Mouse (Mus musculus) embryonic stem cell, embryonic (primary cell): ENCODE data around the gene Fkbp1a.

ENCODE experiments used
- CTCF ChIA-PET, 4 experiments: fragments of 300-600 bp in 2 of 4; fragments of 350-600 bp in 2 of 4; sonication (Branson Sonifier 250); formaldehyde crosslinking; loops; one replicate each; lab custom pipeline; 2022; ENCODE audit warnings: inconsistent platforms in 2 of 4; lab: Charles Lee
- POLR2A ChIA-PET, 4 experiments: fragments of 300-600 bp in 2 of 4; fragments of 350-600 bp in 2 of 4; sonication (Branson Sonifier 250); formaldehyde crosslinking; loops; one replicate each; lab custom pipeline; 2022; ENCODE audit warnings: antibody characterized with exemption in 4 of 4, inconsistent platforms in 1 of 4; lab: Charles Lee

Gene Fkbp1a

DNA sequence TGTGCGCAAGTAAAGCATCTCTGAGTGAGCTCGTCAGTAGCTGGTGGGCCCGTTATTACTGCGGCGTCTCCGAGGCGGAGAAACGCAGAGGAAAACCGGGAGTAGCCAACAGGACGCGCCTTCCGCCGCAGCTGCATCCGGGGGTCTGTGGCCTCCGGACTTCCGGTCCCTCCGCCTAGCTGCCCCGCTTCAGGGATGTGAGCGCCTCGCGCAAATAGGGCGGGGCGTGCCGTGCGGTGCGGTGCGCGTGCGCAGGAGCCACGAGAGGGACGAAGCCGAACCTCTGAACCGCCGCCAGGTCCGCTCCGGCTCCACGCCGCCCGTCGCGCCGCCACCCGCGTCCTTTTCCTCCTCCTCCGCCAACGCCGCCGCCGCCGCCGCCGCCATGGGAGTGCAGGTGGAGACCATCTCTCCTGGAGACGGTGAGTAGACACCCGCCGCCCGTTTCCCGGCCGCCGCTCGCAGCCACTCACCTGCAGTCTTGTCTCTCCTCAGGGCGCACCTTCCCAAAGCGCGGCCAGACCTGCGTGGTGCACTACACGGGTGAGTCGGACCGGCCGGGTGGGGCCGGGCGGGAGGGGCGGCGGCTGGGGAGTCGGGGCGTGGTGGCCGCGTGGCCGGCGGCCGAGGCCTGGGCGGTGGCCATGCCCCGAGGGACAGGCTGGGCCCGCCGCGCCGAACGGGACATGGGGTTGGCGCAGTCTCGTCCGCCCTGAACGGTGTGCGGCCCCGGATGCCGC is at the start of gene Fkbp1a:
Fkbp1a (plus strand) TSS at position 161 of the 740 bp plus-strand sequence.
- CTCF ChIA-PET: no interaction called here
- POLR2A ChIA-PET: interaction anchor here in 3 of 4 experiments (0.5 to 2.4 kb wide), 31 partner anchors 8 to 802 kb away, joined by 3 to 18 read pairs (median 4); partner anchors contain the start of genes Trib3 (in 2 of the 3) and Nsfl1c (in 1 of the 3)

DNA sequence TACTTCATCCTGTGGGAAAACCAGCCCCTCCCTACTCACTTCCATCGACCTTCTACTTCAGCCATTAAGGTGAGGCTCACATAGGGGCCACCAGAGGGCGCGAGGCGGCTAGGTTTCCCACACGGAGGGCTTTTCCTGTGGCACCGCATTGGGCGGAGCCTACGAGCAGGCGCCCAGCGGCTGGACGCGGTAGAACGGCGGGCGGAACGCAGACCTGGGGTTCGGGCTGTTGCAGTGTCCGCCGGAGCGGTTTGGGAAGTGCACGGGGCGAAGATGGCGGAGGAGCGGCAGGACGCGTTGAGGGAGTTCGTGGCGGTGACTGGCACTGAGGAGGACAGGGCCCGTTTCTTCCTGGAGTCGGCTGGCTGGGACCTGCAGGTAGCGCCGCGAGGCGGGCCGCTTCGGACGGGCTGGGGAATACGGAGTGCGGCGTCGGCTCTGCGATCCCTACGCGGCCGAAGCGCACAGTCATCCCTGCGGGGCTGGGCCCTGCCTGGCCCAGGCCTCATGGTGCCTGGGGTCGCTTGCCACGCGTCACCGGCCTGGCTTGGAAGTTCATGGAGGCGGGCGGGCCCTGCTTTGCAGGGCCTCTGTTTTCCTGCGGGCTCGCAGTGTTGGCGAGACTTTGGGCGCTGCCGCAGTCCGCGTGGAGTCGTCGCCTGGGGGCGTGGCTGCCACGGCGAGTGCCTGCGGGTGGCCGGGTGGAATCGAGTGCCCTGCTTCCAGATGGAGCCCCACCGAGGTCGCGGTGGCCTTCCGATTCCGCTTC is 48.1 kb upstream of the Fkbp1a start, which contains the start of gene Nsfl1c:
Nsfl1c (plus strand) TSS at position 148 of the 769 bp plus-strand sequence.
- POLR2A ChIA-PET: interaction anchor here in 2 of 4 experiments (0.7 to 1.5 kb wide), 4 partner anchors 19 to 869 kb away, joined by 3 to 5 read pairs (median 4); partner anchors contain the start of gene Fkbp1a (in 1 of the 2)
- CTCF ChIA-PET: no interaction called here

DNA sequence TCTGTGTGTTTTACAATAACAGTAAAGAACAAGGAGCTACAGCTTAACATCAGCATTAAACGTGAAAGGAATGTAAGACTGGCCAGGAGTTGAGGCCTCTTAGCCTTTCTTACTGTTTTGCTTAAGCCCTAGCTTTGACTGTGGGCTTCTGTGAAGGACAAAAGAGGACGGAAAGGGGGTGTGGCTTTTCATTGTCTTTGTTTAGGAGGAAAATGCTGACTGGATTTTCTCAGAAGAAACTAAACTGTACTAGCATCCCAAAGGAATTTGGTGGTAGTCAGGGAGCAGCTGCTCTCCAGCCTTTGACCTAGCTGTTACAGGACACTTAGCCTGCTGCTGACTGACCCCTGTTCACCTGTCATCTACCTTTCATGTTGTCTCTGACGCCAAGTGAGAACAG is 43.9 kb upstream of the Fkbp1a start:
- ChIA-PET POLR2A (interaction anchor here in 3 of 4 experiments (0.6 to 2.1 kb wide), 12 partner anchors 10 to 489 kb away, joined by 3 to 8 read pairs (median 4); partner anchors contain the start of genes Fkbp1a (in 2 of the 3) and Snph (in 1 of the 3)), CTCF (no interaction called here)

DNA sequence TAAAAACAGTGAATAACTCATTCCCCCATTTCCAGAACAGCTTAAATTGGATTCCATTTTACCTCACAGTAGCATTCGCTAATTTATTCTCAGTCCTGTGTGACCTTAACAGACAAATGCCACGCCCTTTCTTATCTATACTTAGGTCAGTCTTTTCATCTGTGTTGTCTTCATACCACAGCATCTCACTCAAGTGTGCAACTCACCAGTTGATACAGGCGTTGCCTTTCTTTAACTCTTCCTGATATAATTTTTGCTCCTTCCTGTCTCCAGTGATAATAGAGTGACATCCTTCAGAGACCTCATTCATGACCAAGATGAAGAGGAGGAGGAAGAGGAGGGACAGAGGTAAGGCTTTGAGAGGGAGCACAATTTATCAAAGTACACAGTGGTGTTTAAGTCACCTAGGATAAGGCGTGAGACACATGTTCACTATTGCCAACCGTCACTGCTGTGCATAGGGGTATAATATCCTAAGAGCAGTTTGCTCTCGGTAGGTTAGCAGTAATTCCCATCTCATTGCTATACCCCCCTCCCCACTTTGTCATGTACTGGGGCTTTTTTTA is 41.8 kb upstream of the Fkbp1a start:
- ChIA-PET CTCF (no interaction called here), POLR2A (interaction anchor here in 1 of 4 experiments (0.6 kb wide), 1 partner anchor 862 kb away, joined by 3 read pairs; no protein-coding TSS in a partner anchor)

DNA sequence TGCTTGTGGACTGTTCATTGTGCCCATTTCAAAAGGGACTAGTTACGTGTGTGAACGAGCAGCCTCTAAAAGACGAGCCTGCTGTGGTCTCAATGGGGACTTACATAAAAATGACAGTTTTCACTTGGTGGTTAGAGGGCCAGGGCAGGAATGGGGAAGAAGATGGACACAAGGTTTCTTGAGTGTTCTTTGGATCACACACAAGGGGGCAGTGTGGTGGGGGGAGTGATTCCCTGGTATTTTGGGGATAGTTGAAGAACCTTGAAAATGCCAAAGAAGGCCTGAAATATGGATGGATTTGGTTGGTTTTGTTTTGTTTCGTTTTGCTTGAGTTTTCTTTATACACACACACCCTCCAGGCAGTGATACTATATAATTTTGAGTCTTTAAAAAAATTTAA is 38.1 kb upstream of the Fkbp1a start:
- POLR2A ChIA-PET: interaction anchor here in 1 of 4 experiments (0.6 kb wide), 1 partner anchor 9 kb away, joined by 3 read pairs; no protein-coding TSS in a partner anchor
- CTCF ChIA-PET: no interaction called here

DNA sequence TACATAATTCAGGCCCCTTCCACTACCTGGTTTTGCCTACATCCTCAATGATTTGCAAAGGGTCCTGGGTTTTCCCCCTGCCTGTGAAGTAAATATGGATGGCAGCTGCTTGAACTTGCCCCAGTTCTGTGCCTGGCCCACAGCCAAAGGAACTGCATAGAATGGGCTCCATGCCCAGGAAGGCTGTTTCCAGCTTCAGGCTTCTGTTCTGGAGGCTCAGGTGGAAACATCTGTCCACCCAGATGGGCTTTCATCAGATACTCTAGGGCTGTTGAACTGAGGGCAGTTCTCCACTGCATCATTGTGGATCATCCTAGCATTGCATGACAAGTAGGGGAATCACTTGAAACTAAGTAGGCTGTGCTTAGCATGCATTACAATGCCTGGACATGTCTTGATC is 30.1 kb upstream of the Fkbp1a start:
- ChIA-PET POLR2A (interaction anchor here in 3 of 4 experiments (0.7 to 2.8 kb wide), 8 partner anchors 9 to 64 kb away, joined by 3 to 12 read pairs (median 3); no protein-coding TSS in a partner anchor), CTCF (no interaction called here)

DNA sequence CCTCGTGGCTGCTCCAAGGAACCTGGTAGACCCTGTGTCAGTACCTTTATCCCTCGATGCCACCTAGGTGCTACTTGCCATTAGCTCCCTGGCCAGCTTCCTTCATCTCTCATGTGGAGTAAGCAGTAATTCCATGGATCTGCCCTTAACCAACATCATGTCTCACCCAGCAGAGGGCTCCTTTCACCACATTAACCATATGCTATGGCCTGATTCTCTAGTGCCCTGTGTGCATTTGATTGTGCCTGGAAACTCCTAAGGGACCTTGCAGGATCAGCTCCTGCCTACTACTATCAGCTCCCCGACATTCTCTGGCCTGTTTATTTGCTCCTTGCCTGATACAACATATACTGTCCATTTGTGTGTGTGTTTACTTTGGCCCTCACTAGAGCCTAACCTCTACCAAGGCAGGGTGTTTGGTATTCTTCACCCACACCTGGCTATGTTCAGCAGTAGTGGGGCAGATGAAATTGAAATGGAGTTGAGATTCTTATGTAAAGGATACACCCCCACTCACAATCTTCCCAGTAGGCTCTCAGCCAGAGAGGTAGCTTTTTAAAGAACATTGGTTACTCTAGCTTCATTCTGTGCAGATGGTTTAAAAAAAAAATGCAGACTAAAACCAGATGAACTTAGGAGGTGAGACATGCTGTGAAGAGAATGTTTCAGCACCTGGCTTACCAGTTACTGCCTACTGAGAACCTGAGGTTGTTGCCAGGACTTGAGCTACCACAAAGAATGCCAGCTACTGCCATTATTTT is 28.6 kb upstream of the Fkbp1a start:
- CTCF ChIA-PET: no interaction called here
- POLR2A ChIA-PET: interaction anchor here in 1 of 4 experiments (0.8 to 2.8 kb wide), 6 partner anchors 8 to 35 kb away, joined by 3 to 12 read pairs (median 5); no protein-coding TSS in a partner anchor

DNA sequence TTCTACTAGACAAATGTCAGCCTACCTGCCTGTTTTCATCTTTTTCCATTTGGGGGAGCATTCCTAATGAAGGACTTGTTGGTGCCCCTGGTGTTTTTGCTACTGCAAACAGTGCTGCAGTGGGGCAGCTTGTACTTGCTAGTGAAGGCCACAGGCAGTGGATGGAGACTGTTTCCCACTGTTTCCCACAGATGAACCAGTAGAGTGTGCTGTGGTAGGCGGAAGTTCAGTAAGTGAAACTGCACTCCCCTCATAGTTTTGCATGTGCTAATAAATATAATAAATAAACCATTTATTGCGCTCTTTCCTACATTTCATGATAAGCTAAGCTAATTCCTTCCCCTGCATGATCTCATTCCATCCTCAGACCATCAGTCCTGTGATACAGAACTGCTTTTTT is 23.3 kb upstream of the Fkbp1a start:
- POLR2A ChIA-PET: interaction anchor here in 2 of 4 experiments (1.0 to 2.8 kb wide), 4 partner anchors 21 to 480 kb away, joined by 3 to 8 read pairs (median 4); partner anchors contain the start of genes Fkbp1a (in 1 of the 2), Nanp (in 1 of the 2) and Ninl (in 1 of the 2)

DNA sequence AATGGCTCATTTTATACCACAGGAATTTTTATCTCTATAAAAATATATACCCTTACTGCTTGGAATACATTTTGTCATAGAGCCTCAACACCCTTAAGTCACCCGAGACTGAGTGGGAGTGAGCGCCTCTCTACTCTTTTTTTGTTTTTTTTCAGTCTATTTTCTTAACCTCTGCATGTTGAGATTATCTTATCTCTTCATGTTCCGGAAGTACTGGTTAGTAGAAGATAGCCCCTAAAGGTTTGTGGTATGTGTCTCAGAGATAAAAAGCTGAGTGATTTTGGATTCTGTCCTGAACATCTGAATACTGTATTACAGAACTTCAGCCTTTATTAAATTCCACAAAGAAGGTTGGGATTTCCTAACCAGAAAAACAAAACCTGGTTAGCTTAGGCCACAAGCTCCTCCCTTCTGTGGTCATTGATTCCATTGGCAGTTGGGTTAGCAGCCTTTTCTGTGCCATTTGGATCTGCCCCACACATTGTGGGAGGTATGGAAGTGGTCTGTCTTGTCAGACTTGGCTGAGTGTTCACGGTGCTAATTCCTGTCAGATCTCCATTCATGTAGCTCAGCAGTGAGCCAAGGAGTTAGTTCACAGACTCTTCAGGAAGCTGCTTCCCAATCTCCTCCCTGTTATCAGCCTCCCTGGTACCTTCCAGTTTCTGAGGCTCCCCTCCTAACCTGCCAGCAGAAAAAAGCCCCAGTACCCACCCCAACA is 17.8 kb upstream of the Fkbp1a start:
- POLR2A ChIA-PET: interaction anchor here in 1 of 4 experiments (1.0 to 1.7 kb wide), 3 partner anchors 11 to 14 kb away, joined by 3 to 4 read pairs (median 3); no protein-coding TSS in a partner anchor

More for the DNA sequence above, 23.3 kb upstream of the Fkbp1a start:
- CTCF ChIA-PET: no interaction called here

DNA sequence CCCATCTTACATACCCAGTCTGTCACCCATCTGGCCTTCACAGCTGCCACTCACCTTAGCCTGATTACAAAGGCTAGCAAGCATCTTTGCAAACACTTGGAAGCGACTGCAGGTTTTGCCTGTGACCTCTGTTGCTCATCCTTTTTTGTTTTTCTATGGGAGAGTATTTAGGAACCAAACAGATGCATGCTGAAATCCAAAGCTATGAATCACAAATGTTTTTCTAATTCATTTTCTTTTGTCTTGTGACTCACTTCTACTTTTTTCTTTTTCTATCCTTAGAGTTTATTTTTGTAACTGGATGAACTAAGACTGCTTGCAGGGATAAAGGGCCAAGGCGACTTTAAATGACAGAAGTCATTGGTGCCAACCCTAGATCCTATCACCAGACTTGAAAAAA is 16.8 kb upstream of the Fkbp1a start:
- CTCF ChIA-PET: no interaction called here
- POLR2A ChIA-PET: interaction anchor here in 1 of 4 experiments (1.3 to 1.7 kb wide), 2 partner anchors 10 to 13 kb away, joined by 3 to 4 read pairs; no protein-coding TSS in a partner anchor

More for the DNA sequence above, 17.8 kb upstream of the Fkbp1a start:
- CTCF ChIA-PET: interaction anchor here in 1 of 4 experiments (0.6 kb wide), 1 partner anchor 538 kb away, joined by 3 read pairs; no protein-coding TSS in a partner anchor

DNA sequence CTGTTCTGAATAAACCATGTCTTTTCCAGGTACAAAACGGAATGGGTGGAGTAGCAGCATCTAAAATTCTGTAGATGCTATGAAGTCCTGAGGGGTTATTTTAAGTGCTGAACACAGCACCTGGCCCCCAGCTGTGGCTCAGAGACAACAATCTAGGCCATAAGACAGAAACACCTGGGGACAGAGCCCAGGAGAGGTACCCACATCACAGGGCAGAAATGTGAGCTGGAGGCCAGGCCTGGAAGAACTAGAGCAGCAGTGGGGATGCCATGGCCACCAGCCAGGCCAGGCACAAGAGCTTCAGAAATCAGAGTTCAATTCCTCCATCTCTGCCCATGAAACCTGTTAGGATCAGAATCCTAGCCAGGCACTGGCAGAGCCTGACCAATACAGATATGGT is 14.2 kb upstream of the Fkbp1a start:
- CTCF ChIA-PET: no interaction called here

DNA sequence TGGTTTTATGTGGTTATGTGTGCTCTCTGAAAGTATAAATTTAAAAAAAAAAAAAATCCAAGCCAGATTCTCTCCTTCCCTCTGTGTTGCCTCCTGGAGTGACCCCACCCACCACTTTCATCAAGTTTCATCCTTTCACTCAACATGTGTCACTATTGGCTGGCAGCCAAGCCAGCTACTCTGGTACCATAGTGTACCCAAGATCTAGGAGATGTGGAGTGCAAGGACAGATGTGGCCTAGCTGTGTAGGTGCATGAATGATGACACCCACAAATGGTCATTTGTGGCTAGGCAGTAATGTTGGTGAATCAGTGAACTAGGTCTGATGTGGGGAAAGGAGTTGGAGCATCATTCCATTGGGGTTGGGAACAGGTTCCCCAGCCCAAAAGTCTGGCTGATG is 13.1 kb upstream of the Fkbp1a start:
- CTCF ChIA-PET: no interaction called here
- POLR2A ChIA-PET: interaction anchor here in 1 of 4 experiments (1.4 to 2.7 kb wide), 2 partner anchors 16 to 20 kb away, joined by 4 to 7 read pairs; no protein-coding TSS in a partner anchor

More for the DNA sequence above, 14.2 kb upstream of the Fkbp1a start:
- POLR2A ChIA-PET: interaction anchor here in 1 of 4 experiments (1.4 to 2.7 kb wide), 2 partner anchors 14 to 22 kb away, joined by 4 to 7 read pairs; no protein-coding TSS in a partner anchor

DNA sequence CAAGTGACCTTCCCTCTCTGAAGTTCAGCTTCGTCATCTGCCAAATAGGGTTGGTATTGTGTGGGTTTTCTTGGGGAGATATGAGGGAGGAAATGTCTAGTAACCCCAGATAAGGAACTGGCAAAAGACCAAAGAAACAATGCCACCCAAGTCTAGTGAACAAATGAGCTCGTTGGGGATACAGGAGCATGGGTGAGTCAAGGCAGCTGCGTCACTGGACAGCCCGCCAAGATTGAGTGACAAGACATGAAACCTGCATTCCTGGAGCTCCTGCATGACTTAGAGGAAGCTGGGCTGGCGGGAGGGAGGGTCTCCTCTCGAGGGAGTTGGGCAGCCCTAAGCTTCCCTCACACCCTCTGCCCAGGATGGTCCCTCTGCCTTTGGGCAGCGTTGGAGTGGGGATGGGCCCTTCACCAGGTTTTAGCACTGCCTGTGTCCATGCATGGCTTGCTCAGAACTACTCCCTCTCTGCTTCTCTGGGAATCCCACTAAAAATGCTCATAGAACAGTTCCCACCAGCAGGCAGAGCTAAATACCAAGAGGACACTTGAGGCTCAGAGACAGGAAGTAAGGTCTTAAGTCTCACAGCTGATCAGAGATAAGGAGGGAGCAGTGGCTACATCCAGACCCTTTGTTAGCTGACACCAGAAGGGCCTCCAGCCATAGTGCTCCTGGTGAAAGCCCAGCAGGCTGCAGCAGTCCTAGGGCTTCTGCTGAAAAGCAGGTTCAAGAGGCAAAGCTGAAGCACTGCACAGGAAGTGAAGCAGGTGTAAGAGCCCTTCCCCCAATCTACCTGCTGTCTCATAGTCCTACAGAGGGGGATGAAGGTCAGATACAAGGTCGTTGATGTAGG is 11.7 kb upstream of the Fkbp1a start:
- POLR2A ChIA-PET: interaction anchor here in 3 of 4 experiments (0.7 to 3.2 kb wide), 7 partner anchors 11 to 45 kb away, joined by 3 to 18 read pairs (median 3); partner anchors contain the start of gene Fkbp1a (in 2 of the 3)
- CTCF ChIA-PET: interaction anchor here in 1 of 4 experiments (1.1 kb wide), 1 partner anchor 45 kb away, joined by 3 read pairs; no protein-coding TSS in a partner anchor

DNA sequence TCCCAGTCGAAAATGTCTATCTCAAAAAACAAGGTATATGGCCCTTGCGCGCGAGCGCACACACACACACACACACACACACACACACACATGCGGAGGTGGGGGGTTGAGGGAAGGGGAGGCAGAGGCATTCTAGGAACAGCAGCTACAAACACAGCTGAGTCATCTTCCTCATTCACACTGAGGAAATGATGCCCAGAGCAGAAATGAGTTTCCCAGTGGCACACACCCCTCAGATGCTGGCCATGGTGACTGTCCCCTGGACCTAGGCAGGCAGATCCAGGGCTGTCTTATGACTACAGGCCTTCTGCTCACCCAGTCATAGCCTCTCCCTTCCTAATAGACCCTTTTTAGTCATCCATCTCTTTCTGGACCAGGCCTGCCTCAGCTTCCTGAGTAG is 8.7 kb upstream of the Fkbp1a start:
- ChIA-PET POLR2A (interaction anchor here in 2 of 4 experiments (0.6 to 1.9 kb wide), 6 partner anchors 8 to 41 kb away, joined by 3 to 10 read pairs (median 4); partner anchors contain the start of gene Fkbp1a (in 2 of the 2)), CTCF (no interaction called here)

DNA sequence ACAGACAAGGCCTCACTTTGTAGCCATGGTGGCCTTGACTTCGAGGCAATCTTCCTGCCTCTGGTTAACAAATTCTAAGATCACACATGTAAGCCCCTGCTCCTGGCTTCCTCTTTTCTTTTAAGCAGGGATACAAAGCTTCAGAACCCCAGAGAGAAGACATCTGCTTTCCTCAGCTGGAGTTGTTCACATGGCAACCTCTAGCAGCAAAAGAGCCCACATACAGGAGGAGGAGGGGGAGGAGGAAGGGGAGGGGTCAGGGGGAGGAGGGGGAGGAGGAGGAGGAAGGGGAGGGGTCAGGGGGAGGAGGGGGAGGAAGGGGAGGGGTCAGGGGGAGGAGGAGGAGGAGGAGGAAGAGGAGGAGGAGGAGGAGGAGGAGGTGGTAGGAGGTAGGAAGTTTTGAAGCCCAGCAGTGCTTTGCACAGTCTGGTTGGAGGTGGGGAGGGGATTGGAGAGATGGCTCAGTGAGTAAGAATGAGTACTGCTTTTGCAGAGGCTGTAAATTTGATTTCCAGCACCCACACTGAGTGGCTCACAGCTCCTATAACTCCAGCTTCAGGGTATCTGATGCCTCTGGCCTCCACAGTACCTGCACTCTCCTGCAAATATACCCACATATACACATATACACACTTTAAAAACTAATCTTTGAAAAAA is 6.2 kb upstream of the Fkbp1a start:
- ChIA-PET POLR2A (interaction anchor here in 2 of 4 experiments (0.6 to 1.9 kb wide), 5 partner anchors 11 to 16 kb away, joined by 3 to 7 read pairs (median 4); no protein-coding TSS in a partner anchor), CTCF (interaction anchor here in 1 of 4 experiments (0.5 kb wide), 1 partner anchor 43 kb away, joined by 4 read pairs; no protein-coding TSS in a partner anchor)
